Mouse (Mus musculus): Measurements from ENCODE around the gene Gimap5. TPM values are rescaled to one million over a fixed set of nuclear protein-coding genes. Genes with fewer than 3 reads are reported as not detected.

The Gimap5 gene
- polyA plus RNA-seq (2015; fragmentation: Nextera tagmentation; extraction: Ambion mirVana) = 0.71 and 1.6 TPM in 2 replicates

GRCm38 (mm10) chr6:48745959-48746889 is at the start of gene Gimap5:
TSS of gene Gimap5 (plus strand) at chr6:48746197.
- Histone ChIP-seq H3K4me1 (peaks cover 11% of the 10 kb centered on the region; the same call in 1 of the 2 replicates), H3K4me3 (no peak within 1 kb of the TSS), H3K27me3 (replicated peaks) (peaks cover 20% of the 10 kb centered on the region), H3K9ac (no peak within 1 kb of the TSS), H3K4me2 (no peak within 1 kb of the TSS), H3K36me3 (replicated peaks) (no peaks in the 10 kb centered on the region), H3K27ac (no peak within 1 kb of the TSS), H3K9me3 (no peaks in the 10 kb centered on the region)
- WGBS = 51% methylated on average over 16 of the region's 16 CpGs
- no peak for ATAC-seq (replicated peaks)

DNA sequence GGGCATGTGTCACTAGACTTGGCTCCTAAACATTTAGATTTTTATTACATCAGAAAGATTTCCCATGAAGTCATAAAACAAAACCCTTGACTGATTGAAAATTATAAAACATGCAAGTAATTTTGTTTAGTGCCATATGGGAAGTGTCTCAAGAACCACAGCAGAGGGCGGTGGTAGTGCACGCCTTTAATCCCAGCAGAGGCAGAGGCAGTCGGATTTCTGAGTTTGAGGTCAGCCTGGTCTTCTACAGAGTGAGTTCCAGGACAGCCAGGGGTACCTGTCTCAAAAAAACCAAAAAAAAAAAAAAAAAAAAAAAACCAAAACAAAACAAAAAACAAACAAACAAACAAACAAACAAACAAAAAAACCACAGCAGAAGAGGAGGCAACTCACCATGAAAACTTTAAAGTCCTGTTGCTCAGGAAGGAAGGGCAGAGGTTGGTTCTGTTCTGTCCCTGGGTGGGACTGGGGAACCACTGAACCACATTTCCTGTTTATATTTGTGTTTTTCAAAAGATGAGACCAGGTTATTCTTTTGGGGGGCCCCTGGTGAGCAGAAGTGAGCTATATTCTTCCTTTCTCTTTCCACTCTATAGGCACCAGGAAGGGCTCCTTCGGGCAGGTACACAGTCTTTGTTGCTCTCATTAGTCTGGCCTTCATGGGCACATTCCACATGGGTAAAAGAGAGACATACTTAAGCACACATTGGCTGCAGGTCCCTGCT is 49.0 kb upstream of the Gimap5 start:
- H3K27me3 ChIP-seq (replicated peaks) = no peaks in the 10 kb centered on the region
- no peak overlapping the region for H3K27ac ChIP-seq
- ATAC-seq (replicated peaks) = no peak
- no peak overlapping the region for H3K4me3 ChIP-seq
- H3K36me3 ChIP-seq (replicated peaks) = no peaks in the 10 kb centered on the region
- H3K9ac ChIP-seq = no peak overlapping the region
- no peaks in the 10 kb centered on the region for H3K4me1 ChIP-seq
- no peak overlapping the region for H3K4me2 ChIP-seq
- no peaks in the 10 kb centered on the region for H3K9me3 ChIP-seq
- 87% methylated on average over 4 of the region's 4 CpGs for WGBS

- Histone ChIP-seq H3K4me2 (no peak overlapping the region), H3K36me3 (replicated peaks) (no peaks in the 10 kb centered on the region), H3K9ac (no peak overlapping the region), H3K4me1 (no peaks in the 10 kb centered on the region), H3K27me3 (replicated peaks) (no peaks in the 10 kb centered on the region), H3K4me3 (no peak overlapping the region), H3K27ac (no peak overlapping the region), H3K9me3 (no peaks in the 10 kb centered on the region)
- no peak for ATAC-seq (replicated peaks)
- 46% methylated on average over 1 of the region's 1 CpGs for WGBS
Observed at GRCm38 (mm10) chr6:48697555-48697930, 48.5 kb upstream of the Gimap5 start.

- Histone ChIP-seq H3K36me3 (replicated peaks) (no peaks in the 10 kb centered on the region), H3K4me2 (no peak overlapping the region), H3K9ac (no peak overlapping the region), H3K27me3 (replicated peaks) (no peaks in the 10 kb centered on the region), H3K27ac (no peak overlapping the region), H3K4me3 (no peak overlapping the region), H3K9me3 (no peaks in the 10 kb centered on the region), H3K4me1 (no peaks in the 10 kb centered on the region)
- no peak for ATAC-seq (replicated peaks)
- WGBS = 73% methylated on average over 7 of the region's 7 CpGs
Observed at GRCm38 (mm10) chr6:48698066-48698856, 47.7 kb upstream of the Gimap5 start.

GRCm38 (mm10) chr6:48698888-48699287 is 47.1 kb upstream of the Gimap5 start:
- ATAC-seq (replicated peaks) = no peak

GRCm38 (mm10) chr6:48700251-48701075 is 45.5 kb upstream of the Gimap5 start:
- no peak overlapping the region for H3K27ac ChIP-seq
- no peaks in the 10 kb centered on the region for H3K36me3 ChIP-seq (replicated peaks)
- H3K4me2 ChIP-seq = no peak overlapping the region
- ATAC-seq (replicated peaks) = no peak
- WGBS = 62% methylated on average over 5 of the region's 5 CpGs
- H3K4me1 ChIP-seq = no peaks in the 10 kb centered on the region
- H3K9ac ChIP-seq = no peak overlapping the region
- H3K9me3 ChIP-seq = no peaks in the 10 kb centered on the region
- no peak overlapping the region for H3K4me3 ChIP-seq
- no peaks in the 10 kb centered on the region for H3K27me3 ChIP-seq (replicated peaks)

More at GRCm38 (mm10) chr6:48698888-48699287, 47.1 kb upstream of the Gimap5 start:
- Histone ChIP-seq H3K4me2 (no peak overlapping the region), H3K27ac (no peak overlapping the region), H3K4me3 (no peak overlapping the region), H3K9ac (no peak overlapping the region), H3K9me3 (no peaks in the 10 kb centered on the region), H3K27me3 (replicated peaks) (no peaks in the 10 kb centered on the region), H3K4me1 (no peaks in the 10 kb centered on the region), H3K36me3 (replicated peaks) (no peaks in the 10 kb centered on the region)
- WGBS = 83% methylated on average over 3 of the region's 3 CpGs

DNA sequence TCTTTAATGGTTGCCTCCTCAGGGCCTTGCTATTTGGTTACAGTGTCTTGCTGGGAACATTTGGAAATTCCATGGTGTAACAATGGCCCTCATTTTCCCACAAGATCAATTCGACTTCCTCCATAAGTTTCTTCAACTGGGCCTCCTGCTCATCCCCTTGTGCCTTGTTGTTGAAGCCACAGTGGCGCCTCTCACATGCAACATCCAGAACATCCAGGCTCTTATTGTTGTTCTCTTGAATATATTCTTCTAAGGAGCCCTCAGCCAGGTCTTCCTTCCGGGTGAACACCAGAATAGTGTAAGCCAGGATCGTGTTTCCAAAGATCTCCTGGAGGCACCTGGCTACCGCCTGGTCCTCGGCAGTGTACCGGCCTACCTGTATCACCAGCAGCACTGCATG is 43.9 kb upstream of the Gimap5 start:
- Histone ChIP-seq H3K9me3 (no peaks in the 10 kb centered on the region), H3K4me1 (no peaks in the 10 kb centered on the region), H3K4me3 (no peak overlapping the region), H3K27me3 (replicated peaks) (no peaks in the 10 kb centered on the region), H3K27ac (no peak overlapping the region), H3K36me3 (replicated peaks) (no peaks in the 10 kb centered on the region), H3K9ac (no peak overlapping the region), H3K4me2 (no peak overlapping the region)
- 92% methylated on average over 7 of the region's 7 CpGs for WGBS
- ATAC-seq (replicated peaks) = no peak

- whole genome bisulfite sequencing = 74% methylated on average over 5 of the region's 5 CpGs
- H3K36me3 ChIP-seq (replicated peaks) = no peaks in the 10 kb centered on the region
- no peaks in the 10 kb centered on the region for H3K9me3 ChIP-seq
- no peaks in the 10 kb centered on the region for H3K27me3 ChIP-seq (replicated peaks)
- H3K9ac ChIP-seq = no peak overlapping the region
- no peak for ATAC-seq (replicated peaks)
- no peak overlapping the region for H3K27ac ChIP-seq
- no peak overlapping the region for H3K4me3 ChIP-seq
- no peak overlapping the region for H3K4me2 ChIP-seq
- H3K4me1 ChIP-seq = no peaks in the 10 kb centered on the region
Observed at GRCm38 (mm10) chr6:48702601-48703000, 43.4 kb upstream of the Gimap5 start.

GRCm38 (mm10) chr6:48704146-48704545 is 41.9 kb upstream of the Gimap5 start:
- Histone ChIP-seq H3K36me3 (replicated peaks) (no peaks in the 10 kb centered on the region), H3K9me3 (no peaks in the 10 kb centered on the region), H3K27me3 (replicated peaks) (no peaks in the 10 kb centered on the region), H3K4me2 (no peak overlapping the region), H3K9ac (no peak overlapping the region), H3K4me1 (no peaks in the 10 kb centered on the region), H3K4me3 (no peak overlapping the region), H3K27ac (no peak overlapping the region)
- ATAC-seq (replicated peaks) = no peak

DNA sequence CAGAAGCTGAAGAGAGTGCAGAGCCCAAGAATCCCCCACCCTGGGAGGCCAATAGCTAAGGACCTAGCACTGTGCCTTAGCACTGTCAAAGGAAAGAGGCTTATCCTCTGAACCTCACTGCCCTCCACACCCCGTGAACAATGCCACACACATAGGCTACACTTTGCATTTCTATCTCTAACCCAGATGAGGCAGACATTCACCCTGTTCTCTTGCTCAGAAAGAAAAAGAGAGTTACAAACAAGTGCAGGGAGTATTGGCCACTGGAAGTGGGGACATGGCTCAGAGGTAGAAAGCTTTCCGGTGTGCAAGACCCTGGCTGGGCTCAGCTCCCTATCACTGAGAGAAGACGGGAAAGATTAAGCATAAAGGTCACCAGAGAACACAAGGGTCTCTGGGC is 39.9 kb upstream of the Gimap5 start:
- Histone ChIP-seq H3K36me3 (replicated peaks) (no peaks in the 10 kb centered on the region), H3K9ac (no peak overlapping the region), H3K27ac (no peak overlapping the region), H3K27me3 (replicated peaks) (no peaks in the 10 kb centered on the region), H3K4me2 (no peak overlapping the region), H3K4me1 (no peaks in the 10 kb centered on the region), H3K9me3 (no peaks in the 10 kb centered on the region), H3K4me3 (no peak overlapping the region)
- 43% methylated on average over 3 of the region's 3 CpGs for WGBS
- ATAC-seq (replicated peaks) = no peak

DNA sequence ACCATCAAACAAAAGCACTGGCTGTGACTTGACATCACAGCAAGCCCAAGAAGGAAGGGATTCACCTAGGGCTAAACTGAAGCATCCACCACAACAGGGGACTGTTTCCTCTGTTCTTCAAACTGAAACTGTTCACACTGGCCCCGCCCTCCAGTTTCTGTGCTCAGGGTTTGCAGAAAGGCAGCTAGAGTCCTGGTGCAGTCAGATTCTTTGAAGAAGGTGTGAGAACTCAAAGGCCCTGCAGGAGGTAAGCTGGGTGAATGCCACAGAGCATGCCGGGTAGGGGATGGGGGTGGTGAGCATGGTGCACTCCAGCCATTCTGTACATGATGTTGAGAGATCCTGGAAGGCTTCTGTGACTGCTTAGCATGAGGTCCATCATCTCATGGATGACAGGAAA is 27.5 kb upstream of the Gimap5 start, which contains the start of the genes Gm28053 and Gimap7:
Gene Gm28053, plus strand, starts transcription at position 153 of the 400 bp plus-strand sequence.
Gene Gimap7, plus strand, starts transcription at position 167 of the 400 bp plus-strand sequence.
- H3K9me3 ChIP-seq = no peaks in the 10 kb centered on the region
- no peak within 1 kb of the TSS for H3K4me3 ChIP-seq
- no peak within 1 kb of the TSS for H3K9ac ChIP-seq
- 55% methylated on average over 2 of the region's 2 CpGs for WGBS
- no peak within 1 kb of the TSS for H3K4me2 ChIP-seq
- no peaks in the 10 kb centered on the region for H3K4me1 ChIP-seq
- H3K27me3 ChIP-seq (replicated peaks) = no peaks in the 10 kb centered on the region
- H3K27ac ChIP-seq = no peak within 1 kb of the TSS
- no peak for ATAC-seq (replicated peaks)
- no peaks in the 10 kb centered on the region for H3K36me3 ChIP-seq (replicated peaks)

All from midbrain, embryonic 15.5 days (tissue).